In genomic region chr19:10277331-10277730, GRCm38 (mm10) we compare ENCODE assay signal across 8 mouse cellular contexts. TPM values are rescaled to one million over a fixed set of nuclear protein-coding genes. Genes with fewer than 3 reads are reported as not detected.
DNase-seq lines count a peak whose midpoint lies in the region; ATAC-seq lines count a peak whose summit lies in the region.

No protein-coding gene starts in this region.

- H3K27ac ChIP-seq in hindbrain, embryonic 13.5 days = no peak overlapping the region; the same call in 1 of the 2 replicates
- peak overlapping the region; percentile 66 for H3K27ac ChIP-seq in limb, embryonic 10.5 days

- H3K9ac ChIP-seq in hindbrain, embryonic 13.5 days = peak overlapping the region; percentile 46

- H3K36me3 ChIP-seq in hindbrain, embryonic 13.5 days = no peaks in the 10 kb centered on the region
- no peaks in the 10 kb centered on the region for H3K36me3 ChIP-seq in limb, embryonic 10.5 days
- H3K36me3 ChIP-seq in splenic B cell, adult 2 months (ENCODE audit: control insufficient read depth, insufficient read depth, low read length, poor library complexity, severe bottlenecking) = no peaks in the 10 kb centered on the region

- peaks cover 52% of the 10 kb centered on the region for H3K4me1 ChIP-seq in hindbrain, embryonic 13.5 days (replicated peaks)
- H3K4me1 ChIP-seq in limb, embryonic 10.5 days = peaks cover 75% of the 10 kb centered on the region

- peak overlapping the region; percentile 15; the same call in 1 of the 2 replicates for H3K4me2 ChIP-seq in hindbrain, embryonic 13.5 days

- no peaks in the 10 kb centered on the region for H3K9me3 ChIP-seq in hindbrain, embryonic 13.5 days
- H3K9me3 ChIP-seq in limb, embryonic 10.5 days (replicated peaks) = no peaks in the 10 kb centered on the region

- WGBS in hindbrain, embryonic 13.5 days = 2% methylated on average over 17 of the region's 17 CpGs
- 3% methylated on average over 17 of the region's 17 CpGs for WGBS in limb, embryonic 10.5 days

- DNase-seq in layer of hippocampus, adult 11-12 months (ENCODE audit: low spot score) = peak; percentile 66
- DNase-seq in layer of hippocampus, adult 9-10 months (ENCODE audit: low spot score) = no peak
- peak; percentile 33 for DNase-seq in cerebellum, adult 8-10 months
- peak; percentile 55 for DNase-seq in limb, embryonic 10.5 days (ENCODE audit: low spot score)
- peak; percentile 45 for DNase-seq in splenic B cell, adult 2 months (ENCODE audit: low read depth, low spot score)
- DNase-seq in adrenal gland, postnatal 25 days = no peak
- no peak for DNase-seq in gastrocnemius, postnatal 14 days

- ATAC-seq in hindbrain, embryonic 13.5 days (ENCODE audit: low FRiP score) = peak; percentile 36; the same call in 1 of the 2 replicates

- H3K4me3 ChIP-seq in hindbrain, embryonic 13.5 days = no peak overlapping the region
- peak overlapping the region; percentile 31 for H3K4me3 ChIP-seq in limb, embryonic 10.5 days

- peaks cover 91% of the 10 kb centered on the region for H3K27me3 ChIP-seq in hindbrain, embryonic 13.5 days
- peaks cover 74% of the 10 kb centered on the region for H3K27me3 ChIP-seq in limb, embryonic 10.5 days (ENCODE audit: low read depth, poor library complexity, severe bottlenecking)
- no peaks in the 10 kb centered on the region for H3K27me3 ChIP-seq in splenic B cell, adult 2 months (ENCODE audit: control insufficient read depth, insufficient read depth, low read length, poor library complexity, severe bottlenecking)

- intact Hi-C loops in gastrocnemius, postnatal 14 days (cut with DNase I; ENCODE audit: low total_unique reads) = no loop called here

RNA-seq across cellular contexts. Expression of gene Dagla, which starts 27.3 kb away (rescaled TPM):
- polyA plus RNA-seq in hindbrain, embryonic 13.5 days (2015; fragmentation: Nextera tagmentation; extraction: Ambion mirVana) = 6.1 and 6.3 TPM in 2 replicates
- polyA plus RNA-seq in limb, embryonic 10.5 days (2016; fragmentation: Nextera tagmentation; extraction: Ambion mirVana) = 1.8 and 2.2 TPM in 2 replicates
- 5.5 and 7.3 TPM in 2 replicates for total RNA-seq in adrenal gland, postnatal 25 days (2021)
- 1 to 10 TPM; 6.3 to 7.3 TPM for total RNA-seq in gastrocnemius, postnatal 14 days (2021)

RNA-seq across cellular contexts. Expression of gene Myrf, which starts 36.8 kb away (rescaled TPM):
- polyA plus RNA-seq in hindbrain, embryonic 13.5 days (2015; fragmentation: Nextera tagmentation; extraction: Ambion mirVana) = 0.44 and 0.50 TPM in 2 replicates
- polyA plus RNA-seq in limb, embryonic 10.5 days (2016; fragmentation: Nextera tagmentation; extraction: Ambion mirVana) = 6.8 and 8.4 TPM in 2 replicates
- total RNA-seq in adrenal gland, postnatal 25 days (2021) = 0.67 and 1.4 TPM in 2 replicates
- under 1 TPM in 1 of 2 experiments, not detected in 1; 0.08 TPM for total RNA-seq in gastrocnemius, postnatal 14 days (2021)

Comparison
In these comparisons a context has a peak if more than half of its experiments do, and no peak if none do; other contexts are left out.
1. DNase-seq: peak in layer of hippocampus, adult 11-12 months (single experiment), cerebellum, adult 8-10 months (single experiment), limb, embryonic 10.5 days (single experiment) and splenic B cell, adult 2 months (single experiment); none in layer of hippocampus, adult 9-10 months (single experiment), adrenal gland, postnatal 25 days (single experiment) and gastrocnemius, postnatal 14 days (single experiment).